Mouse (Mus musculus) forebrain, embryonic 10.5 days (tissue): ENCODE results near the gene Cox15. TPM values are rescaled to one million over a fixed set of nuclear protein-coding genes. Genes with fewer than 3 reads are reported as not detected.

Experiments used
- DNase-seq: peaks from one replicate; pipeline ENCODE4 v3.0.0-alpha.2; 2017; ENCODE audit warnings: low spot score; ENCODE audit errors: extremely low spot score
- H3K27ac ChIP-seq: fragments of 300-500 bp; sonication (generic); 2 replicates; pipeline ENCODE4 v1.5.1; 2016; ENCODE audit warnings: mild to moderate bottlenecking
- H3K27me3 ChIP-seq: fragments of 300-500 bp; sonication (generic); 2 replicates; pipeline ENCODE4 v1.6.1; 2016; ENCODE audit warnings: mild to moderate bottlenecking; ENCODE audit not compliant: poor library complexity, severe bottlenecking
- H3K36me3 ChIP-seq: fragments of 300-500 bp; sonication (generic); replicated peaks from 2 replicates; pipeline ENCODE4 v1.6.1; 2016; ENCODE audit warnings: mild to moderate bottlenecking, moderate library complexity
- H3K4me1 ChIP-seq: fragments of 300-500 bp; sonication (generic); 2 replicates; pipeline ENCODE4 v1.6.1; 2016
- H3K4me3 ChIP-seq: fragments of 300-500 bp; sonication (generic); 2 replicates; pipeline ENCODE4 v1.5.1; 2016; ENCODE audit warnings: mild to moderate bottlenecking, moderate library complexity
- H3K9me3 ChIP-seq: fragments of 300-500 bp; sonication (generic); 2 replicates; pipeline ENCODE4 v1.6.1; 2016; ENCODE audit warnings: mild to moderate bottlenecking, moderate library complexity
- WGBS: fragments of 180-500 bp; shearing (Covaris S2); methylation state at CpG from one replicate; pipeline ENCODE4 v1.1.7; 2016; 5-methylcytosine and 5-hydroxymethylcytosine counted together
- polyA plus RNA-seq: library from polyadenylated mRNA; unstranded; fragments of >200 nt; fragmentation: Nextera tagmentation; extraction: Ambion mirVana; gene quantifications from 2 replicates; pipeline ENCODE4 v1.2.1, GENCODE M21; 2016

The Cox15 gene
- polyA plus RNA-seq, 1 experiment from 2014 or later: 15.7 TPM

GRCm38 (mm10) chr19:43720061-43720460 lies 32.7 kb downstream of the Cox15 start:
- peaks cover 56% of the 10 kb centered on the region for H3K36me3 ChIP-seq
- no peaks in the 10 kb centered on the region for H3K27me3 ChIP-seq
- H3K9me3 ChIP-seq: no peaks in the 10 kb centered on the region
- DNase-seq: no peak
- 92% methylated on average over 11 of the region's 11 CpGs for WGBS
- H3K4me3 ChIP-seq: no peak overlapping the region
- H3K4me1 ChIP-seq: 0 out of 2 replicates have a peak, but pooled peaks cover 8% of the 10 kb centered on the region
- H3K27ac ChIP-seq: no peak overlapping the region

- Histone ChIP-seq H3K27me3 (no peaks in the 10 kb centered on the region), H3K36me3 (peaks cover 35% of the 10 kb centered on the region), H3K4me1 (no peaks in the 10 kb centered on the region), H3K4me3 (no peak overlapping the region), H3K9me3 (no peaks in the 10 kb centered on the region), H3K27ac (no peak overlapping the region)
- 78% methylated on average over 5 of the region's 5 CpGs for WGBS
- no peak for DNase-seq
These were observed 40.8 kb downstream of the Cox15 start for GRCm38 (mm10) chr19:43711971-43712370.

GRCm38 (mm10) chr19:43711159-43711916 lies 41.5 kb downstream of the Cox15 start:
- H3K36me3 ChIP-seq: peaks cover 36% of the 10 kb centered on the region

GRCm38 (mm10) chr19:43709317-43709716 lies 43.5 kb downstream of the Cox15 start:
- H3K36me3 ChIP-seq: peaks cover 47% of the 10 kb centered on the region

More at GRCm38 (mm10) chr19:43711159-43711916, 41.5 kb downstream of the Cox15 start:
- WGBS: 62% methylated on average over 22 of the region's 22 CpGs
- Histone ChIP-seq H3K27me3 (no peaks in the 10 kb centered on the region), H3K27ac (no peak overlapping the region), H3K9me3 (no peaks in the 10 kb centered on the region), H3K4me3 (no peak overlapping the region), H3K4me1 (no peaks in the 10 kb centered on the region)
- DNase-seq: no peak

GRCm38 (mm10) chr19:43708206-43708605 lies 44.6 kb downstream of the Cox15 start:
- Histone ChIP-seq H3K27me3 (no peaks in the 10 kb centered on the region), H3K27ac (no peak overlapping the region), H3K36me3 (peaks cover 49% of the 10 kb centered on the region), H3K4me1 (no peaks in the 10 kb centered on the region), H3K4me3 (no peak overlapping the region), H3K9me3 (no peaks in the 10 kb centered on the region)
- no peak for DNase-seq
- WGBS: 95% methylated on average over 7 of the region's 7 CpGs

More at GRCm38 (mm10) chr19:43709317-43709716, 43.5 kb downstream of the Cox15 start:
- no peaks in the 10 kb centered on the region for H3K27me3 ChIP-seq
- H3K9me3 ChIP-seq: no peaks in the 10 kb centered on the region
- H3K4me3 ChIP-seq: no peak overlapping the region
- H3K4me1 ChIP-seq: no peaks in the 10 kb centered on the region
- DNase-seq: no peak
- H3K27ac ChIP-seq: no peak overlapping the region
- WGBS: 91% methylated on average over 8 of the region's 8 CpGs

GRCm38 (mm10) chr19:43704787-43705497 lies 47.9 kb downstream of the Cox15 start:
- H3K27me3 ChIP-seq: no peaks in the 10 kb centered on the region
- H3K9me3 ChIP-seq: no peaks in the 10 kb centered on the region; the same call in 1 of the 2 replicates
- peaks cover 69% of the 10 kb centered on the region for H3K36me3 ChIP-seq
- DNase-seq: no peak
- no peak overlapping the region for H3K27ac ChIP-seq
- WGBS: 94% methylated on average over 17 of the region's 17 CpGs
- H3K4me1 ChIP-seq: no peaks in the 10 kb centered on the region
- no peak overlapping the region for H3K4me3 ChIP-seq

- Histone ChIP-seq H3K36me3 (peaks cover 69% of the 10 kb centered on the region), H3K9me3 (no peaks in the 10 kb centered on the region; the same call in 1 of the 2 replicates), H3K27ac (no peak overlapping the region), H3K4me1 (no peaks in the 10 kb centered on the region), H3K4me3 (no peak overlapping the region), H3K27me3 (no peaks in the 10 kb centered on the region)
- DNase-seq: no peak
- WGBS: 91% methylated on average over 11 of the region's 11 CpGs
These were observed 48.6 kb downstream of the Cox15 start for GRCm38 (mm10) chr19:43704211-43704610.

- no peak overlapping the region for H3K4me3 ChIP-seq
- H3K4me1 ChIP-seq: peaks cover 7% of the 10 kb centered on the region
- 90% methylated on average over 6 of the region's 6 CpGs for WGBS
- H3K36me3 ChIP-seq: peaks cover 42% of the 10 kb centered on the region
- H3K27ac ChIP-seq: no peak overlapping the region
- H3K9me3 ChIP-seq: no peaks in the 10 kb centered on the region; the same call in 1 of the 2 replicates
- H3K27me3 ChIP-seq: no peaks in the 10 kb centered on the region
- DNase-seq: no peak
These were observed 53.0 kb downstream of the Cox15 start for GRCm38 (mm10) chr19:43699763-43700155.

GRCm38 (mm10) chr19:43699021-43699762 lies 53.6 kb downstream of the Cox15 start:
- Histone ChIP-seq H3K4me1 (peaks cover 7% of the 10 kb centered on the region), H3K4me3 (no peak overlapping the region), H3K9me3 (no peaks in the 10 kb centered on the region; the same call in 1 of the 2 replicates), H3K27ac (no peak overlapping the region), H3K36me3 (peaks cover 36% of the 10 kb centered on the region), H3K27me3 (no peaks in the 10 kb centered on the region)
- WGBS: 80% methylated on average over 11 of the region's 11 CpGs
- no peak for DNase-seq

- Histone ChIP-seq H3K27me3 (no peaks in the 10 kb centered on the region), H3K27ac (no peak overlapping the region), H3K36me3 (peaks cover 30% of the 10 kb centered on the region), H3K9me3 (no peaks in the 10 kb centered on the region; the same call in 1 of the 2 replicates), H3K4me1 (peaks cover 8% of the 10 kb centered on the region), H3K4me3 (no peak overlapping the region)
- DNase-seq: no peak
- WGBS: 94% methylated on average over 5 of the region's 5 CpGs
These were observed 55.0 kb downstream of the Cox15 start for GRCm38 (mm10) chr19:43697666-43698370.

- no peak for DNase-seq
- H3K27ac ChIP-seq: no peak overlapping the region
- H3K4me3 ChIP-seq: no peak overlapping the region
- peaks cover 26% of the 10 kb centered on the region for H3K36me3 ChIP-seq
- H3K4me1 ChIP-seq: peaks cover 17% of the 10 kb centered on the region
- no peaks in the 10 kb centered on the region for H3K27me3 ChIP-seq
- H3K9me3 ChIP-seq: no peaks in the 10 kb centered on the region
- 68% methylated on average over 10 of the region's 10 CpGs for WGBS
These were observed 57.3 kb downstream of the Cox15 start for GRCm38 (mm10) chr19:43695514-43695964.

- peaks cover 34% of the 10 kb centered on the region for H3K4me1 ChIP-seq
- H3K27me3 ChIP-seq: peaks cover 10% of the 10 kb centered on the region
- no peak overlapping the region for H3K4me3 ChIP-seq
- H3K9me3 ChIP-seq: no peaks in the 10 kb centered on the region
- DNase-seq: no peak
- no peak overlapping the region for H3K27ac ChIP-seq
- peaks cover 11% of the 10 kb centered on the region for H3K36me3 ChIP-seq
- 62% methylated on average over 14 of the region's 14 CpGs for WGBS
These were observed 60.0 kb downstream of the Cox15 start for GRCm38 (mm10) chr19:43692815-43693214.
